Mouse (Mus musculus) gastrocnemius, postnatal 4 days (tissue): ENCODE data around the gene Rbm20. TPM values are rescaled to one million over a fixed set of nuclear protein-coding genes. Genes with fewer than 3 reads are reported as not detected.

Experiments used
- DNase-seq, 2 experiments: peaks; one replicate each; pipeline ENCODE4 v3.0.0; 2021 to 2022; ENCODE audit warnings: low spot score in 2 of 2, mixed read lengths in 2 of 2
- total RNA-seq, 2 experiments: library from RNA; stranded (reverse); gene quantifications; 2 replicates each; pipeline ENCODE4 v1.2.3; 2021

Rbm20 gene
- total RNA-seq, 2 experiments from 2014 or later: 53.7 to 62.8 TPM

- no peak for DNase-seq
Measured at GRCm38 (mm10) chr19:53752993-53753392, 75.9 kb downstream of the Rbm20 start.

GRCm38 (mm10) chr19:53754421-53754830 is 77.3 kb downstream of the Rbm20 start:
- peak in 1 of 2 experiments; percentile 52 for DNase-seq

- DNase-seq: no peak
Measured at GRCm38 (mm10) chr19:53755346-53755745, 78.2 kb downstream of the Rbm20 start.

- DNase-seq: no peak
Measured at GRCm38 (mm10) chr19:53757432-53758109, 80.5 kb downstream of the Rbm20 start.

DNA sequence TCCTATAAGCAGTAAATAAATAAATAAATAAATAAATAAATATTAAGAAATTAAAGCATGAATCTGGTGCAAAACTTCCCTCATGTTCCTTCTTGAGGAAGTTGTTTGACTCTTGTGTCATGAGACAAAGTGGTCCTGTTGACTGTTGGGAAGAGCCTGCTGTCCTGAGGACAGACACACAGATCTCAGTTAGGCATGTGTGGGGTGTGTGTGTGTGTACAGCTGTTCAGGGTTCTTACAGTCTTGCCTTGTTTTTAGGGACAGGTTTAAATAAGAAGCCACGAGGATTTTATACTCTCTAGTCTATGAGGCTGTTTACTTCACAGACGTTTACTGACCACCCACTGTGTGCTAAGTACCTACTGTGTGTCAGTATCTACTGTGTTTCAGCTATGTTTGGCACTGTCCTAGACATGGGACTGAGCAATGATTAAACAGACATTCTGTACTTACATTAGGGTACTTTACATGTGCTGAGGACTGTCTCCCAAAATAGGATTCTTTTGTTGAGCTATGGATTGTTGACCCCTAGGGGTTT is 81.8 kb downstream of the Rbm20 start:
- no peak for DNase-seq

- no peak for DNase-seq
Measured at GRCm38 (mm10) chr19:53760125-53761101, 83.3 kb downstream of the Rbm20 start.

- DNase-seq: no peak
Measured at GRCm38 (mm10) chr19:53762749-53763438, 85.8 kb downstream of the Rbm20 start.

- DNase-seq: no peak
Measured at GRCm38 (mm10) chr19:53764688-53765478, 87.8 kb downstream of the Rbm20 start.

- no peak for DNase-seq
Measured at GRCm38 (mm10) chr19:53768478-53768877, 91.4 kb downstream of the Rbm20 start.

- DNase-seq: peak; percentile 54 to 88
Measured at GRCm38 (mm10) chr19:53773937-53774640, 97.0 kb downstream of the Rbm20 start.

DNA sequence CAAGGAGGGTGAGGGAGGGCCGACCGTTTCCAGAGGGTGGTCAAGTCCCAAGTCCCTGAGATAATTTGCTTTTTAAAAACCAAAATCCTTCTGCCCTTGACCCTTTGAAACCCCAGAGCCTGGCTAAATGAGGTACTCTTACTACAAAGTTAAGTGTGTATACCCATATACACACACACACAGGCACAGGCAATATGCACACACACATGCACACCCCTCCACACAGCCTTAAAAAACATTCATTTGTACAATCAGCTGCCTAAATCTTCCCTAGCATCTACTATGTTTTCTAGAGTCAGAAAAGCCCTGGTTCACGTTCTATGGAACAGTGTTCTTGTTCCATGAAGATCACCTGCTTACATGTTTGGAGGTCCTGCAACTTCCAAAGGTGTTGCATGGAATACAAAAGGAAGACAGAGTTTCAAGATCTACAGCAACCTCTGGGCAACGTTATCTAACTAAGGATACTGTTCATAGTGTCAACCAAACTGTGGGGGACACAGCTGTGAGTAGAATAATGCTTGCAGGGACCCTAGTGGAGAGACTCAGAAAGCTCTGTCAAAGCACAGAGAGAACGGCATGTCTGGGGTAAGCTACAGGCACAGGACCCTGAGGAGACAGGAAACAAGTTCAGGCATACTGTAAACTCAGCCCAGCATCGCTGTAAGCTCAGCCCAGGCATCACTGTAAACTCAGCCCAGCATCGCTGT is 97.7 kb downstream of the Rbm20 start:
- no peak for DNase-seq

DNA sequence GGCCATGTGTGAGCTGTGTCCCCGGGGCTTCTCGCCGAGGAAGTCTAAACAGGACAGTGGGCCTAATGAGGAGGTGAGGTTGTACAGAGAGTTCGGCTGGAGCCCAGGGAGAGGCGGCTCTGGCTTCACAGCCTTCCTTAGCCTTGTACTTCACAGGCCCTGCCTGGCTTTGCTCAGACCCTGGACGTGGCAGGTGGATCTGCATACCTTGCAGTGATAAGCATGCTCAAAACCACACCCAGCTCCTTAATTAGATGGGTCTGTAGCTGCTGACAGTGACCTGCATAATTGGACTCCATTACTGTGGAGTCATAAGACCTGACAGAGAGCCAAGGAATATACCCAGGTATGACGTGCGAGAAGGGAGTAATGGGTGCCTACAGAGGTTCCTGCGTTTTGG is 102.3 kb downstream of the Rbm20 start:
- DNase-seq: no peak

DNA sequence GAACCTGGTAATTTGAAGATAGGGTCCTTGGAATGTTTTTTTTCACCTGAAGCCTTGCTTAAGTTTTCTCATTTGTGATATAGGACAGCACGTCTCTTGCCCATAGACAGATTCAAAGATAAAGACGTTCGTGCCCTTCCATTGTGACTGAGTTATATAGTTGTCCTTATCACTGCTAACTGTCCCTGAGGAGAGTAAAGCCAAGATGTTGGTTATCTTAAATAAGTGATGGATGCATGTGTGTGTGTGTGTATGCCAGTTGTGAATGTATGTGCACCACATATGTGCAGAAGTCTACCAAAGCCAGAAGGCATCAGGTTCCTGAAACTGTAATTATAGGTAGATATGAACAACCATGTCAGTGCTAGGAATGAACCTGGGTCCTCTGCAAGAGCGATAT is 102.7 kb downstream of the Rbm20 start:
- no peak for DNase-seq

DNA sequence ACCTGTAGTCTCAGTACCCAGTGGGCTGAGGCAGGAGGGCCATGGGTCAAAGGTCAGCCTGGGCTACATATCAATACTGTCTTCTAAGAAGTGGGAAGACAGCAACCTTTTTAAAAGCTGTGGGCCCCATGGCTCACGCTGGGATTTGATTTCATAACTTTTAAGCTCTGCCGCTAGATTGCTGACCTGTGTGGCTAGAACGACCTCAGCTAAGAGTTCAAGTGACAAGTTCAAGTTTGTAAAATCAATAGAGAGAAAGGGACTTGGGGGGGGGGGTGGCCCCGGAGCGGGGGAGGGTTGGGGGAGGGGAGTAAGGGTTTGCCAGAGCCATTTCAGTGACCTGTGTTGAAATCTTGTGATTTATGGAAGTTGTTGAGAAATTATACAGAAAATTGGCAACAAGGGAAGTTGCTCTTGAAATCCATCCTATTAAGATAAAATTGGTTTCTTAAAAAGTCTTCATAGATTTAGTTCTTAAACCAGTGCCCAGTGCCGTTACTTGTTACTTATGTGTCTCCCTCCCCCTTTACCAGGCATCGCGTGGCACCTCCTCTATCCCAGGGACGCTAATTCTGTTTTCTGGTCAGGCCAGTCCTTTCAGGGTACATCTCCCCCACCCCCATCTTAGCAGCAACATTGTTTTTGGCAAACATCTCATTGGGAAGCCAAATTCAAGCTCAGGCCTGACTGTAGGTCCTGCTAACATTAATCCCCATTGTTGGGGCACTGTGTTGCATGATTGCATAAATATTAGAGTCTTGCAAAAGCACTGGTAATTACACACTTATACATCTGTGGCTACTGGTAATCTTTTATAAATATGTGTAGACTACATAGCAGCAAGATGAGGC is 103.9 kb downstream of the Rbm20 start:
- no peak for DNase-seq

DNA sequence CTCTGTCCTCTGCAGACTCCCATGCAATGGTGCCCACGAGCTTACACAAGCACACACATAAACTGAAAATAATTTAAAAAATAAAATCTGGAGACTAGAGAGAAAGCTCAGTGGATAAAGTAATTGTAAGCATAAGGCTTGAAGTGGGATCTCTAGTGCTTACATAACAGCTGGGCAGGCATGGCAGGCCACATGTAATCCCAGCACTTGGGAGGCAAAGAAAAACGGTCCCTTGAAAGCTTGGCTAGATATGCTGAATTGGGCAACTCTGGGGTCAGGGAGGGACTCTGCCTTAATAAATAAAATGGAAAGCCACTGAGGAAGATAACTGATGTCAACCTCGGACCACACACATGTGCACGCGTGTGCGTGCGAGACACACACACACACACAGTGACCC is 104.7 kb downstream of the Rbm20 start:
- no peak for DNase-seq

- DNase-seq: no peak
Measured at GRCm38 (mm10) chr19:53785352-53785751, 108.2 kb downstream of the Rbm20 start.

- DNase-seq: peak in 1 of 2 experiments; percentile 37
Measured at GRCm38 (mm10) chr19:53786239-53786638, 109.1 kb downstream of the Rbm20 start.

DNA sequence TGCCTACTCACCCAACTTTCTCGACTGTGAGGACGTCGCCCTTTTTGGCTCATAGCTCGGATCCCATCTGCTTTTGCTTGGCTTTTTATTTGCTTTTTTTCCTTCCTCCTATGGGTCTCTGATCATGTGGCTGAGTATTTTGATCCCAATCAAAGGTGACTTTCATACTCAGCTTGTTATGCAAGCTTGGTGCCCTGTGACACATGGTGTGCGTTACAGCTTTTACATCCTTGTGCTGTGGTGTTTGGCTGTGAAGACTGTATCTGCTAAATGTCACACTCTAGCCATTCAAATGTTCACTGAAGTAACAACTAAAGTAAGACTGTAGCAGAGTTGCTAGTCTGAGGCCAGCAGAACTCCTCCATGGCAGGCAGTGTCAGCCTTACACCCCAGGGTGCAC is 109.7 kb downstream of the Rbm20 start:
- no peak for DNase-seq
